Mouse (Mus musculus): ENCODE results near the gene Gm20696. TPM values are rescaled to one million over a fixed set of nuclear protein-coding genes. Genes with fewer than 3 reads are reported as not detected.

Gm20696 gene
- total RNA-seq, 4 experiments from 2014 or later, result 6.4 to 10.0 (median 7.2) TPM

- DNase-seq (ENCODE audit: low spot score in 2 of 2), result no peak
Observed at GRCm38 (mm10) chr6:99395745-99396144, 270.9 kb downstream of the Gm20696 start.

- no peak for DNase-seq (ENCODE audit: low spot score in 2 of 2)
Observed at GRCm38 (mm10) chr6:99394801-99395200, 271.8 kb downstream of the Gm20696 start.

GRCm38 (mm10) chr6:99392484-99392883 lies 274.1 kb downstream of the Gm20696 start:
- no peak for DNase-seq (ENCODE audit: low spot score in 2 of 2)

- no peak for DNase-seq (ENCODE audit: low spot score in 2 of 2)
Observed at GRCm38 (mm10) chr6:99388741-99389675, 277.6 kb downstream of the Gm20696 start.

- DNase-seq (ENCODE audit: low spot score in 2 of 2), result no peak
Observed at GRCm38 (mm10) chr6:99388023-99388422, 278.6 kb downstream of the Gm20696 start.

GRCm38 (mm10) chr6:99385059-99385604 lies 281.5 kb downstream of the Gm20696 start:
- no peak for DNase-seq (ENCODE audit: low spot score in 2 of 2)

- no peak for DNase-seq (ENCODE audit: low spot score in 2 of 2)
Observed at GRCm38 (mm10) chr6:99383846-99384472, 282.6 kb downstream of the Gm20696 start.

- DNase-seq (ENCODE audit: low spot score in 2 of 2), result no peak
Observed at GRCm38 (mm10) chr6:99380146-99380545, 286.5 kb downstream of the Gm20696 start.

DNA sequence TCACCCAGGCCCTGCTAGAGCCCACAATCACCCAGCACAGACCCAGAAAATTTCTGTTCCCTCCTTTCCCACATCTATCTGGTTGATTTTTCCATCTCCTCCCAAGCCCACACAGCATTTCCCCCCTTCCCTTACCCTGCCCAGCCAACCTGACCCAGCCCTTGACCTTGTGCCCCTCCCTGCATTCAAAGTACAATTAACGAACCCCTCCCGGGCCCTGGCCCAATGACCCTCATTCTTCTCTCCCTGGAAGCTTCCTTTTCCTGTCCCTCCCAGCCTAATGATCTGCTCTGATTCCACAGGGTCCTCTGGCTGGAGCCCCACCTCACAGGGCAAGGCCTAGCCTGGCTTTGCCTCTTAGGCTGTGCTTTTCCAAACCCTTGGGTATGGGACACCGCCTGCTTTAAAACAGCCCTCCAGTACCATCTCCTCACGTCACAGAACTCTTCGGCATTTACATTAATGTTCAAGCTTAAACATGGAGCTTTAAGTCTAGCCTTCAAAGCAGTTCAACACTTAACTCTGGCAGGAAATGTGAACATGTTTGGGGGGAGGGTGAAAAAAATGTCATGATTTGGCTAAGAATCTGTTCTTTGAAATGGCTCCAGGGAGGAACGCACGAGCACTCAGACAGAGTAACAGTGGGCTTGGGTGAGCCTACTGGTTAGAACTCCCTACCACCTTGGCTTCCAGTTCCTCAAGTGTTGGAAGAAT lies 287.4 kb downstream of the Gm20696 start:
- DNase-seq (ENCODE audit: low spot score in 2 of 2), result no peak

DNA sequence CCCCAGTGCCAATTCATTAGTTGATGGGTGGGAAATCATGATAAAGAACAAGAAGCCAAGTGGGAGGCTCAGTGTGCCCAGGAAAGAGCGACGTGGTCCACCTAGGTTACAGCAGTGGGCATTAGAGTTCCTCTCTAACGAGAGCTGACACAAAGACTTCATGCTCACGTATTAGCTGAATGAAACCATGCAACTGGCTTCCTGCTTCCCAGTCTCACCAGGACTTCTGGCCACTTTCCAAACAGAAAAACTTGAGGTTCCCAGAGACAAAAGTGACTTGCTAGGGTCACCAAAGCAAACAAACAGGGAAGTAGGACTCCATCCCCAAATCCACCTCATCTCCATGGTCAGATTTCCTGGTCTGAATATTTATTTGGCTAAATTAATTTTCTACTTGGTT lies 288.9 kb downstream of the Gm20696 start:
- no peak for DNase-seq (ENCODE audit: low spot score in 2 of 2)

DNA sequence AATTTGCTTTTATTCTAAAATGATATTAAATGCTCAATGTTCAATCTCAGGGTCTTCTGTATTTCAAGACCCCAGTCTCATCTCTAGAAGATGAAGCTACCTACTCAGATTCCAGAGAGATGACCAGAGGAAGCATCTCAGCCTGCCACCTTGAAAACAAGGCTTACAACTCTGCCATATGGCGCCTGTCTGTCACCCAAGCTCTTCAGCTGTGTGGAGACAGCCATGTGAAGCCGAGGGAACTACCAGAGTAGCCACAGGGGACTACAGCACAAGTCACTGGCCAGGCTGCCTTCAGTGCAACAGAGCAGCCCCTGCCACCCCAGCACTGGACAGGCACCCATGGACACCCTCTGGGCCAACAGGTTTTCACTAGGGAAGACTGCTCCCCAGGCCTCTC lies 289.5 kb downstream of the Gm20696 start:
- no peak for DNase-seq (ENCODE audit: low spot score in 2 of 2)

DNA sequence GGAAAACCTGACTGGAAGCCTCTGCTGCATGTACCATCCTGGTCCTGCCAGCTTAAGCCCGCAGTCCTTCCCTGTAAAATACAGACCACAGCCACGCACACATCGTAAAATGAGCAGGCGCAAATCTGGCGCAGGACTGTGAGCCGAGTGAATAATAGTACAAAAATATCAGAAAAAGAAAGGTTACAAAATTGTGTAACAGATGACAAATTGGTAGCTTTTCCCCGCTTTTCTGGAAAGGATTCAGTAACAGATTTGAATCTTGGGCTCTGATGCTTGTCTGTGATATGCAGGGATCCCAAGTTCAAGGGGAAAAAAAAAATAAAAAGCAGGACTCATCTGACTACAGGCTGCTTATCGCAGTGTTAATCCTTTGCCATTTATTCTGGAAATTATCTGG lies 289.9 kb downstream of the Gm20696 start:
- DNase-seq (ENCODE audit: low spot score in 2 of 2), result peak; percentile 30 to 32

DNA sequence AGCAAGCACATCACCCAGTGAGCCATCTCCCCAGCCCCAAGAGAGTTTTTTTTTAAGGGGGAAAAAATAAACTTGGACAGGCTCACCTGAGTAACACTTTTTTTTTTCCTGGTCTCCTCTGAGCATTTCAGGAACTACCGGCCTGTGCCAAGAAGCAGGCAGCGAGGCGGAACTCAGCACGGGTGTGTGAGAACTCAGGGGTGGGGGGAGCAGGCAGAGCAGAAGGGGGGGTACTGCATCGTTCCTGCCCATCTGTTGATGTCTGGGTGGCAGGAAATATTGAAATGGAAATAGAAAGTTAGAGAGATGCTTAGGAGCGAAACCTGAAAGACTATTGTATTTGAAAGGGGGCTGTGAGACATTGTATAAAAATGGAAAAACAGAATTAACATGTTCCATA lies 290.7 kb downstream of the Gm20696 start:
- DNase-seq (ENCODE audit: low spot score in 2 of 2), result peak in 1 of 2 experiments; percentile 32

DNA sequence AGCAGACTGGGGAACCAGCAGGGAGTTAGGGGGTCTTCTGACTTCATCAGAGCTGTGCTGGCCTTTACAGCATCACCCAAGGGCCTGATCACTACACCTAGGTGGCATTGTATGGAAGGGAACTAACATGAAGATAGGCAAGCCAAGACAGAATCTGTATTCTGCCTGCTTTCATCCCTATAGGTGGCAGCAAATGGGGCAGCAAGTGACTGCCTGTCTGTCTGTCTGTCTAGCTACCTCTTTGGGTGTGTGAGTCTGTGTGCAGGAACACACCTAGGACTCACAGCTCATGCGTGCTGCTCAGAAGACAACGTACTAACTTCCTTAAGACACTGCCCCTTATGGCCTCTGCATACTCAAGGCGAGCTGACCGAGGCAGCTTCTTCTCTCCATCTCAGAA lies 291.2 kb downstream of the Gm20696 start:
- DNase-seq (ENCODE audit: low spot score in 2 of 2), result no peak

- DNase-seq (ENCODE audit: low spot score in 2 of 2), result no peak
Observed at GRCm38 (mm10) chr6:99374448-99375271, 291.9 kb downstream of the Gm20696 start.

- DNase-seq (ENCODE audit: low spot score in 2 of 2), result no peak
Observed at GRCm38 (mm10) chr6:99372427-99372826, 294.2 kb downstream of the Gm20696 start.

DNA sequence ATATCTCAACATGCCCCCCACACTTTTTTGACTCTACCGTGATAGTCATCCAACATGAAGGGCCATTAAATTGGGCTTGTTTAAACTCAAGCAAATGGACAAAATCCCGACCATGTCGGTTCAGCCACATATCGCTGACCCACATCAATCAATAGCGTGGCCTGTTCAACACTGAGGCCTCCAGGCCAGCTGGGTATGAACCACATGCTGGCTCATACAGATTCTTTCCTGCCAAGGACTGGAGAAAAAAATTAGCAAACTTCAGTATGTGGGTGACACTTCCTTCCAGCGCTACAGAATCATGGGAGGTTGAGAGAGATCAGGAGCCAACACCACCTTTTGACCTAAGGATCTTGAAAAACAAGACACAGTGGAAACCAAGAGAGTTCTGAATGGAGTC lies 294.6 kb downstream of the Gm20696 start:
- DNase-seq (ENCODE audit: low spot score in 2 of 2), result no peak

GRCm38 (mm10) chr6:99369931-99370330 lies 296.7 kb downstream of the Gm20696 start:
- no peak for DNase-seq (ENCODE audit: low spot score in 2 of 2)

DNA sequence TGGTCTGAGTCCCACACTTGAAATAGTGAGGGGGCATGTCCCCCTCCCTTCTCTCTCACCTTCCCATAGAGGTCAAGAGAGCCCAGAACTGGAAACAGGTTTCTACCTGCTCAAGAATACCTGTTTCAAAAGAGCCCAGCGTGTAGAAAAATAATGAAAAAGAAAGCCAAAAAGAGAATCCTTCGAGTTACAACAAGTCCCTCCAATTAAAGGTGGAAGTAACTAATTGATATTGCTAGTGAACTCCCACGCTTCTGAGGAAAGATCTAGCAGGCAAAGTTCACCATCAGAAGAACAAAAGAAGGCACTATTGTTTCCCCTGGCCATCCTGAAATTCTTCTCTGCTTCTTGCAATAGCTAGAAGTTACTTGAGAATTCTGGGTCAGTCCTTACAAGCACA lies 297.4 kb downstream of the Gm20696 start:
- DNase-seq (ENCODE audit: low spot score in 2 of 2), result no peak

GRCm38 (mm10) chr6:99368118-99368753 lies 298.4 kb downstream of the Gm20696 start:
- no peak for DNase-seq (ENCODE audit: low spot score in 2 of 2)

All from layer of hippocampus, adult 8-10 months (tissue).